Mouse (Mus musculus): ENCODE measurements at regions not wholly inside any gene's neighbourhood (a gene's known extent, or its start where the extent isn't known, plus 50 kb on each side); places are given as distances from the start of the nearest gene placed in this dataset.

GRCm38 (mm10) chr13:51899319-51900042, 53.0 kb downstream of the Gadd45g start:
- TF ChIP-seq CTCF (IDR thresholded peaks at IDR 0.05): no peak
- POLR2A ChIA-PET: no interaction called here
- in situ Hi-C loops (cut with MboI; ENCODE audit: low pct_unique_long_range_greater_than_20kb): no loop called here
- DNase-seq (ENCODE audit: low read depth, low spot score) (no peak), ATAC-seq (no peak)
- CTCF ChIA-PET: interaction anchor here (2.0 kb wide), 1 partner anchor 10 kb away, joined by 5 read pairs; no protein-coding TSS in a partner anchor
- no peaks in the 10 kb centered on the region for H3K27me3 ChIP-seq

DNA sequence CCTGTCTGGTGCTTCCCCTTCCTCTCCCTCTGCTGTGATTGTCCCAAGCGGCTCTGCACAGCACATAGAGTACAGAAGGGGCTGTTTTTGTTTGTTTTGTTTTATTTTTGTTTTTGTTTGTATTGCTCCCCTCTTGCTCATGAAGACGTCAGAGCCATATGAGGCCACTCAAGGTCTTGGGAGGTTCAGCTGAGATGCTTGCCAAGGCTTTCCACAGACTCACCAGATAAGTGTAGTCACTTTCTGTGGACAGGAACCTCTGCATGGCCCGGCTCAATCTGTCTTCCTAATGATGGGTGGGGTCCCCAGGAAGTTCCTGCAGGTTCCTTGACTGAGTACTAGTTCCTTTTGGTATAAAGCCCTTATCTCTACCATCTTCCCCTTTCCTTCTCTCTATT, 53.6 kb downstream of the Gadd45g start:
- CTCF ChIA-PET: interaction anchor here (2.0 kb wide), 1 partner anchor 11 kb away, joined by 5 read pairs; no protein-coding TSS in a partner anchor
- DNase-seq (ENCODE audit: low read depth, low spot score) (no peak), ATAC-seq (no peak)
- no peak for TF ChIP-seq CTCF (IDR thresholded peaks at IDR 0.05)
- in situ Hi-C loops (cut with MboI; ENCODE audit: low pct_unique_long_range_greater_than_20kb): no loop called here
- no peaks in the 10 kb centered on the region for H3K27me3 ChIP-seq
- POLR2A ChIA-PET: no interaction called here

- ChIA-PET POLR2A (interaction anchor here (0.6 kb wide), 1 partner anchor 135 kb away, joined by 3 read pairs; no protein-coding TSS in a partner anchor), CTCF (no interaction called here)
- no peaks in the 10 kb centered on the region for H3K27me3 ChIP-seq
- no peak for TF ChIP-seq CTCF (IDR thresholded peaks at IDR 0.05)
- ATAC-seq (no peak), DNase-seq (ENCODE audit: low read depth, low spot score) (no peak)
- in situ Hi-C loops (cut with MboI; ENCODE audit: low pct_unique_long_range_greater_than_20kb): no loop called here
These were observed 56.2 kb downstream of the Gadd45g start for GRCm38 (mm10) chr13:51902482-51903285.

- DNase-seq (ENCODE audit: low read depth, low spot score) (no peak), ATAC-seq (no peak)
- TF ChIP-seq CTCF (IDR thresholded peaks at IDR 0.05): no peak
- H3K27me3 ChIP-seq: no peaks in the 10 kb centered on the region
- CTCF ChIA-PET: no interaction called here
- POLR2A ChIA-PET: no interaction called here
- in situ Hi-C loops (cut with MboI; ENCODE audit: low pct_unique_long_range_greater_than_20kb): no loop called here
These were observed 57.0 kb downstream of the Gadd45g start for GRCm38 (mm10) chr13:51903324-51903939.

DNA sequence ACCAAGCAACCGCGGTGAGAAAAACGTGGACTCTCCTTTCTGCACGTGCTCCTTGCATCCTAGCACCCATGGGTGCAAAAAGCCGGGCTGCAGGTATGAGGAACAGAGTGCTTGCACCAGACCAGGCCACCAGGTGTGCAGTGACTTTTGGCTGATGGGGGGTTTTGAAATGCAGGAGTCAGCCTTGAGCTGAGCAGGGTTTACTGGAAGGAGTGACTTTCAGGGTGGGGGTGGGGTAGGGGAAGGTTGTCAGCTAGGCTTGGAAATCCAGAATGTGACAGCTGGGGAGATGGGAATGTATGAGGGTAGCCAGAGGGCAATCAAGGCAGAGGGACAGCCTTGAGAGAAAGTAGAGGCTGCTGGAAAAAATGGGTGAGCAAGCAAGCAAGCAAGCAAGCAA, 58.8 kb downstream of the Gadd45g start:
- no peak for DNase-seq (ENCODE audit: low read depth, low spot score)
- TF ChIP-seq CTCF (IDR thresholded peaks at IDR 0.05): no peak
- H3K27me3 ChIP-seq: no peaks in the 10 kb centered on the region
- CTCF ChIA-PET: no interaction called here
- no peak for ATAC-seq
- POLR2A ChIA-PET: interaction anchor here (1.5 kb wide), 1 partner anchor 19 kb away, joined by 3 read pairs; no protein-coding TSS in a partner anchor
- in situ Hi-C loops (cut with MboI; ENCODE audit: low pct_unique_long_range_greater_than_20kb): no loop called here

GRCm38 (mm10) chr13:51906103-51906502, 59.6 kb downstream of the Gadd45g start:
- POLR2A ChIA-PET: interaction anchor here (1.5 kb wide), 1 partner anchor 19 kb away, joined by 3 read pairs; no protein-coding TSS in a partner anchor

DNA sequence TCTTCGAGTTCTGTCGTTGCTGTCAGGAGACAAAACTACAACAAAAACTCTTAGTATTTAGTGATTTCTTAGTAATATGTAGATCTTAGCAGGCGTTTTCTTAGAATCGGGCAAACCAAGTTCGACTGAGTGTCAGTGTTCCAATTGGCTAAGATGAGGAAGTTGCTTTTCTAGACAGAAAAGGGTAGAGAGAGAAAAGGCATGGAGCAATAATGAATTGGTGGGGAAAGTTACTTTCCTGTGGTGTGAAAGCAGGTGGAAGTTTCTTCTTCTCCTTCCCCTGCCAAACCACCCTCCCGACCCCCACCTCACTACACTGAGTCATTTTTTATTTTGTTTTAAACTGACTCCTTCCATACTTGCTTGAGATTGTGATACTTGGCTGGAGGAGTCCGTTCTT, 62.0 kb downstream of the Gadd45g start:
- no peak for ATAC-seq
- in situ Hi-C loops (cut with MboI; ENCODE audit: low pct_unique_long_range_greater_than_20kb): no loop called here
- POLR2A ChIA-PET: interaction anchor here (0.6 kb wide), 1 partner anchor 740 kb away, joined by 4 read pairs; no protein-coding TSS in a partner anchor
- H3K27me3 ChIP-seq: no peaks in the 10 kb centered on the region
- TF ChIP-seq CTCF (IDR thresholded peaks at IDR 0.05): no peak
- CTCF ChIA-PET: no interaction called here
- DNase-seq (ENCODE audit: low read depth, low spot score): no peak

More at GRCm38 (mm10) chr13:51906103-51906502, 59.6 kb downstream of the Gadd45g start:
- DNase-seq (ENCODE audit: low read depth, low spot score) (no peak), ATAC-seq (no peak)
- no peak for TF ChIP-seq CTCF (IDR thresholded peaks at IDR 0.05)
- H3K27me3 ChIP-seq: no peaks in the 10 kb centered on the region
- CTCF ChIA-PET: no interaction called here
- in situ Hi-C loops (cut with MboI; ENCODE audit: low pct_unique_long_range_greater_than_20kb): no loop called here

DNA sequence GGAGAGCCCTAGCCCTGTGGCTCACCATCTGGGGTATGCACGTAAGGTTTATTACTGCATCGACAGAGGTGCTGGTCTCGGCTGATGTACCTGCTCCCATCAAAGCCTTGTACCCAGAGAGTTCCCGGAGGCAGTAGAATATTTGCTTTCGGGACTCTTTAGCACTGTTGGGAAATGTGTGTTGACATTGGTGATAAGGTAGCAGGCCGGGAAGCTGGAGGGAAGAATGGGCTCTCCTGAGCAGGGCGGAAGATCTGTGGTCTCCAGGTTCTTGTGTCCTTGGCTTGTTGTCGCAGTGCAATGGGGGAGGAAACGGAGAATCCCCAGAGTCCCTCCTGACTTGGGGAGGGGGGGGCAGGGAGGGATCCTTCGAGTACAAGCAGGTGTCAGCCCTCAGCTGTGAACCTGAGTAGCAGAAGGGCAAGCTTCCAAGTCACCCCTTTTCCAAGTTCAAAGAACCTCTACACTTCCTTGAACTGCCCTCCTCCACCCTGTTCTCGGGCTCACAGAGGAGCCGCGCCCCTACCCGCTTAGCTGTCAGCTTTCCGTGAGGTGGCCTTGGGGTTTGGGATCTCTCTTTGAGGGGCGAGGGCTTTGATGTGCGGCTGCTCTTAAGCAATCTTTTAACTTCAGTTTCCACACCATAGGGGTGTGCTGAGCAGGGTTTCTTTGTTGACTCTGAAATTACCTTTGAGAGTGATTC, 65.0 kb downstream of the Gadd45g start:
- no peak for ATAC-seq
- ChIA-PET POLR2A (interaction anchor here (1.0 kb wide), 1 partner anchor 25 kb away, joined by 3 read pairs; no protein-coding TSS in a partner anchor), CTCF (interaction anchor here (1.5 kb wide), 1 partner anchor 58 kb away, joined by 3 read pairs; no protein-coding TSS in a partner anchor)
- DNase-seq (ENCODE audit: low read depth, low spot score): no peak
- no peak for TF ChIP-seq CTCF (IDR thresholded peaks at IDR 0.05)
- in situ Hi-C loops (cut with MboI; ENCODE audit: low pct_unique_long_range_greater_than_20kb): no loop called here
- H3K27me3 ChIP-seq: no peaks in the 10 kb centered on the region

DNA sequence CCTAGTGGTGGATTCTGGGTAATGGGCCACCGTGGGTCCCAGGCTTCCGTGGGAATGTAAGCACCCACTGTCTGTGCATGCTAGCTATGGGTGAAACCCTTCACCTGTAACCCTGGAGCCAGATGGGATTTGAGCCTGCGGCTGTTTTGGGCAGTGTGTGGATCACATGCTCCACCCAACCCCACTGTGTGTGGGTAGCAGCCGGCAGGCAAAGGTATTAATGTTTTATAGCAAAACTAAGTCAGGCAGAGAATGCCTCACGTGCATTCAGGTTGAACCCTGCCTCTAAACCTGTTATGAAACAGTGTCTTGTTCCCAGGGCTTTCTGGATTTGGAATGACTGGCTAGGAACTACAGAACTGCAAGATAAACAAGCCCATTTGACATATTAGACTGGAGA, 66.0 kb downstream of the Gadd45g start:
- no peak for TF ChIP-seq CTCF (IDR thresholded peaks at IDR 0.05)
- ChIA-PET CTCF (interaction anchor here (1.5 kb wide), 1 partner anchor 57 kb away, joined by 3 read pairs; no protein-coding TSS in a partner anchor), POLR2A (interaction anchor here (1.0 kb wide), 1 partner anchor 26 kb away, joined by 3 read pairs; no protein-coding TSS in a partner anchor)
- ATAC-seq (peak; percentile 52), DNase-seq (ENCODE audit: low read depth, low spot score) (peak; percentile 54)
- in situ Hi-C loops (cut with MboI; ENCODE audit: low pct_unique_long_range_greater_than_20kb): no loop called here
- H3K27me3 ChIP-seq: no peaks in the 10 kb centered on the region

- no peak for DNase-seq (ENCODE audit: low read depth, low spot score)
- ChIA-PET POLR2A (interaction anchor here (1.1 kb wide), 1 partner anchor 20 kb away, joined by 3 read pairs; no protein-coding TSS in a partner anchor), CTCF (interaction anchor here (1.5 kb wide), 1 partner anchor 56 kb away, joined by 3 read pairs; no protein-coding TSS in a partner anchor)
- no peak for ATAC-seq
- TF ChIP-seq CTCF (IDR thresholded peaks at IDR 0.05): no peak
- in situ Hi-C loops (cut with MboI; ENCODE audit: low pct_unique_long_range_greater_than_20kb): no loop called here
- H3K27me3 ChIP-seq: no peaks in the 10 kb centered on the region
These were observed 66.5 kb downstream of the Gadd45g start for GRCm38 (mm10) chr13:51912994-51913393.

All from Patski (cell line).